8 mouse cellular contexts compared by ENCODE assay signal in the genomic region with DNA sequence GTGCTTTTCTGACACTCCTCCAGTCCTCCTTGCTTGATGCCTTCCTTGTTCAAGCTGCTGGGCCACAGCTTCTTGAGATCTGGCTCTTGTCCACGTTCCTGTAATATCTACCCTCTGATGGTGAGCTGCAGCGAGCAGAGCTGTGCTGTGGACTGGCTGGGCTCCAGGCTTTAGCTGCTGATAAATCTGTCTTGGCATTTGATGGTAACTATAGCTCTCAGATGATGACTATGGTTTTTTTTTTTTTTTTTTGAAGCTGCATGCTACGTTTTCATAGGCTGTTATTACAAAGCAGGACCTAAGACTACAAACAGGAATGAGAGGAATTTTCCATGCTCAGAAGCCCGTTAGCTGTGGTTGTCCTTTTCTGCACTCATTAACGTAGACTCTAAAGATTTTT.
DNase-seq lines count a peak whose midpoint lies in the region; ATAC-seq and TF ChIP-seq lines count a peak whose summit lies in the region.

No protein-coding gene starts in this region.

- H3K27me3 ChIP-seq in Patski, result no peaks in the 10 kb centered on the region

- CTCF ChIA-PET in Patski (lab: Charles Lee), result no interaction called here

- in situ Hi-C loops in Patski (cut with MboI; ENCODE audit: low pct_unique_long_range_greater_than_20kb), result no loop called here

- POLR2A ChIA-PET in Patski (lab: Charles Lee), result no interaction called here

- DNase-seq in heart, adult 8-10 months (ENCODE audit: low spot score), result peak; percentile 2
- DNase-seq in heart, adult 11 months, result no peak
- no peak for DNase-seq in Patski (ENCODE audit: low read depth, low spot score)
- peak; percentile 5 to 9 for DNase-seq in frontal cortex, postnatal 25 days (ENCODE audit: low spot score in 2 of 2)
- DNase-seq in layer of hippocampus, postnatal 14 days (ENCODE audit: low spot score in 2 of 2), result peak; percentile 3 to 8
- peak; percentile 23 for DNase-seq in right cerebral cortex, postnatal 4 days
- DNase-seq in embryo, embryonic 10 days (ENCODE audit: low spot score), result no peak
- no peak for DNase-seq in urinary bladder, postnatal 36 days (ENCODE audit: low spot score in 2 of 2)

- no peak for TF ChIP-seq CTCF in Patski (IDR thresholded peaks at IDR 0.05)

- ATAC-seq in Patski, result peak; percentile 60

Comparison
In these comparisons a context has a peak if more than half of its experiments do, and no peak if none do; other contexts are left out.
1. DNase-seq: peak in heart, adult 8-10 months (single experiment), frontal cortex, postnatal 25 days (2 of 2), layer of hippocampus, postnatal 14 days (2 of 2) and right cerebral cortex, postnatal 4 days (single experiment); none in heart, adult 11 months (single experiment), Patski (single experiment), embryo, embryonic 10 days (single experiment) and urinary bladder, postnatal 36 days (0 of 2).